Mouse (Mus musculus) midbrain, embryonic 11.5 days (tissue): ENCODE data around the gene Olig2. TPM values are rescaled to one million over a fixed set of nuclear protein-coding genes. Genes with fewer than 3 reads are reported as not detected.
"Not testable (repeated sequence)": the region's sequence is repeated elsewhere in the genome, so short reads cannot be mapped to it uniquely, and the experiment has no call there.

Experiments
- ATAC-seq: fragments of 200-750 bp; cut with Nextera tagmentation; 2 replicates; pipeline ENCODE4 v1.8.0; 2017; ENCODE audit warnings: moderate TSS enrichment, moderate library complexity; ENCODE audit not compliant: low FRiP score
- DNase-seq: peaks from one replicate; pipeline ENCODE4 v3.0.0; 2015; ENCODE audit warnings: low spot score; ENCODE audit errors: missing footprints
- H3K27ac ChIP-seq: fragments of 300-500 bp; sonication (generic); 2 replicates; pipeline ENCODE4 v1.5.1; 2014; ENCODE audit warnings: low read depth, low read length
- H3K27me3 ChIP-seq: fragments of 300-500 bp; sonication (generic); 2 replicates; pipeline ENCODE4 v1.6.1; 2014; ENCODE audit warnings: mild to moderate bottlenecking, low read length, moderate library complexity, mixed read lengths; ENCODE audit not compliant: control insufficient read depth, insufficient read depth
- H3K36me3 ChIP-seq: fragments of 300-500 bp; sonication (generic); 2 replicates; pipeline ENCODE4 v1.6.1; 2014; ENCODE audit warnings: mild to moderate bottlenecking, low read length, moderate library complexity, mixed read lengths; ENCODE audit not compliant: control insufficient read depth, insufficient read depth
- H3K4me1 ChIP-seq: fragments of 300-500 bp; sonication (generic); 2 replicates; pipeline ENCODE4 v1.6.1; 2014; ENCODE audit warnings: low read length; ENCODE audit not compliant: control insufficient read depth, insufficient read depth
- H3K4me2 ChIP-seq: fragments of 300-500 bp; sonication (generic); 2 replicates; pipeline ENCODE4 v1.6.1; 2014; ENCODE audit warnings: mild to moderate bottlenecking, moderate library complexity
- H3K4me3 ChIP-seq: fragments of 300-500 bp; sonication (generic); 2 replicates; pipeline ENCODE4 v1.5.1; 2014; ENCODE audit warnings: low read depth, low read length
- H3K9ac ChIP-seq: fragments of 300-500 bp; sonication (generic); 2 replicates; pipeline ENCODE4 v1.6.1; 2014; ENCODE audit warnings: low read length
- H3K9me3 ChIP-seq: fragments of 300-500 bp; sonication (generic); 2 replicates; pipeline ENCODE4 v1.6.1; 2016; ENCODE audit warnings: low read length; ENCODE audit not compliant: control insufficient read depth
- WGBS: fragments of 180-500 bp; shearing (Covaris S2); extraction: QIAGEN DNeasy Blood & Tissue Kit; methylation state at CpG from one replicate; pipeline ENCODE4 v1.1.7; 2014; 5-methylcytosine and 5-hydroxymethylcytosine counted together
- polyA plus RNA-seq: library from polyadenylated mRNA; unstranded; fragments of >200 nt; fragmentation: Nextera tagmentation; extraction: Ambion mirVana; gene quantifications from 2 replicates; pipeline ENCODE4 v1.2.1, GENCODE M21; 2014

Olig2 gene
- polyA plus RNA-seq, 1 experiment from 2014 or later: 6.8 TPM

GRCm38 (mm10) chr16:91232470-91233240 lies 7.4 kb downstream of the Olig2 start:
- ATAC-seq (no peak), DNase-seq (peak; percentile 95)
- Histone ChIP-seq H3K27me3 (peaks cover 82% of the 10 kb centered on the region), H3K4me1 (peaks cover 4% of the 10 kb centered on the region; the same call in 1 of the 2 replicates), H3K9me3 (no peaks in the 10 kb centered on the region), H3K4me2 (no peak overlapping the region), H3K9ac (no peak overlapping the region), H3K36me3 (no peaks in the 10 kb centered on the region), H3K4me3 (no peak overlapping the region), H3K27ac (no peak overlapping the region)
- WGBS: 2% methylated on average over 25 of the region's 25 CpGs

DNA sequence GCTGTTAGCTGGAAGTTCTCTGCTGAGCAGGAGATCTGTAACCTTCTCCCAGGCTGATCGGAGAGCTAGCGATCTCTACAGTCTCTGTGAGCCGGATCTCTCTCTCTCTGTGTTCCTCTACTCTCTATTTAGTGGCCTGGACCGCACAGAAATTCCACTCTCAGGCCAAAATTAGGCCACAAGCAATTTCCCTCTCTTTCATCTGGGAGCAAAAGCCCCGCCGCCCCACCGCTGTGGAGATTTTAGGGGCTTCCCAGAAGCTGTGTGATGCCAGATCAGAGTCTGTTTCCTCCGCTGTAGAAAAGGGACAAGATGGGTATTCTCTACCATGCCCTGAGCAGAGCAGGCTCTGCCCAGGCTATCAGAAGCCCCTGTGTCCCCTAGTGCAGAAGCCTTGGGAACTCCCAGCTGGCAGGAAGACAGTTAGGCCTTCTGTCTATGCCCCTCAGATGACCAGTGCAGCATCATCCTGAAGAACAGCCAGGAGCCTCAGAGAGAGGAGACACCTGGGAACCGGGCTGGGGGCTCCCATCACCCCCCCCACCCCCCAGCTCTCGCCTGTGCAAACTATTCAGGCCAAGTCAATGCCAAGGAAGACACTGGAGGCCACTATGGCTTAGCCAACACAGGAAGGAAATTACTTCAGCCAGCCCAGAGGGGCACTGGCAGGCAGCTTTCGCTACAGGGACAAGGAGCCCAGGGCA lies 8.1 kb downstream of the Olig2 start:
- WGBS: 10% methylated on average over 11 of the region's 11 CpGs
- Histone ChIP-seq H3K4me2 (no peak overlapping the region), H3K27me3 (peaks cover 75% of the 10 kb centered on the region), H3K9ac (no peak overlapping the region), H3K27ac (no peak overlapping the region), H3K4me1 (peaks cover 4% of the 10 kb centered on the region; the same call in 1 of the 2 replicates), H3K9me3 (no peaks in the 10 kb centered on the region), H3K36me3 (no peaks in the 10 kb centered on the region), H3K4me3 (no peak overlapping the region)
- DNase-seq (peak; percentile 90), ATAC-seq (no peak)

DNA sequence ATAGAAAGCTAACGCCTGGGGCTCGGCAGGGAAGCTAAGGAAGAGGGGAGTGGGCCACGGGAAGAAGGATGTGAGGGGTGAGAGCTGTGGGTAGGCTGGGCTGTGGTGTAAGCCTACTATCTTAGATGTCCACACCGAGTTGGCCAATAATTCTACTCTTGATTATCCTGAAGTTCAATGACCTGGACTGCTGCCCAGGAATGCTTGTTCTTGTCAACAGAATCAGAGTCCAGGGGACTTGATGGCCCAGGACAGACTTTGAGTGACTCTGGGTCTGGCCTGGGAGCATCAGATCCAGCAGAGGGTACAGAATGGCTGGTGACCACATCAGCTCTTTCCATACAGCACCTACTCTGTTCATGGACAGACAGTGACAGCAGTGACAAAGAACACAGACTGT lies 13.8 kb downstream of the Olig2 start:
- 59% methylated on average over 4 of the region's 4 CpGs for WGBS
- ATAC-seq: no peak

DNA sequence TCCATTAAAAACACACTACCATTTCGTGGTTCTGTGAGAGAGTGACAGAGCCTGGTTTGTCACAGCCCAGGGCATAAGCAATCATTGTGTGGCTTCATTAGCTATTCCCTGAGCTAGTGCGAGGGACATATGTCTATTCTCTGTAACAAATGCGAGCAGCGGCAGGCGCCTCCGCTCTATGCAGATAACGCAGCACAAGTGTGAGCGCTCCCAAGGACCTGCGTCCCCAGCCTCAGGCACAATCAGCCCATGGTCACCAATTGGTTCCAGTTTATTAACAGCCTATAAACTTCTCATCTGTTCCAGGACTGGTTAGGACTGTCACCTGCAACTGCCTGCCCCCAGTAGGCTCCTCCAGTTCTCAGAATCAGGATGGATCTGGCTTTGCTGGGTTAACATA lies 21.0 kb downstream of the Olig2 start:
- no peak for DNase-seq
- Histone ChIP-seq H3K9me3 (no peaks in the 10 kb centered on the region), H3K4me1 (no peaks in the 10 kb centered on the region), H3K36me3 (no peaks in the 10 kb centered on the region), H3K27ac (no peak overlapping the region), H3K4me3 (no peak overlapping the region), H3K4me2 (no peak overlapping the region), H3K9ac (no peak overlapping the region), H3K27me3 (no peaks in the 10 kb centered on the region)
- ATAC-seq: peak; percentile 75
- WGBS: 39% methylated on average over 9 of the region's 9 CpGs

More for the DNA sequence above, 13.8 kb downstream of the Olig2 start:
- Histone ChIP-seq H3K4me3 (no peak overlapping the region), H3K36me3 (no peaks in the 10 kb centered on the region), H3K9ac (no peak overlapping the region), H3K27ac (no peak overlapping the region), H3K4me1 (no peaks in the 10 kb centered on the region), H3K9me3 (no peaks in the 10 kb centered on the region), H3K4me2 (no peak overlapping the region), H3K27me3 (peaks cover 23% of the 10 kb centered on the region)
- no peak for DNase-seq

DNA sequence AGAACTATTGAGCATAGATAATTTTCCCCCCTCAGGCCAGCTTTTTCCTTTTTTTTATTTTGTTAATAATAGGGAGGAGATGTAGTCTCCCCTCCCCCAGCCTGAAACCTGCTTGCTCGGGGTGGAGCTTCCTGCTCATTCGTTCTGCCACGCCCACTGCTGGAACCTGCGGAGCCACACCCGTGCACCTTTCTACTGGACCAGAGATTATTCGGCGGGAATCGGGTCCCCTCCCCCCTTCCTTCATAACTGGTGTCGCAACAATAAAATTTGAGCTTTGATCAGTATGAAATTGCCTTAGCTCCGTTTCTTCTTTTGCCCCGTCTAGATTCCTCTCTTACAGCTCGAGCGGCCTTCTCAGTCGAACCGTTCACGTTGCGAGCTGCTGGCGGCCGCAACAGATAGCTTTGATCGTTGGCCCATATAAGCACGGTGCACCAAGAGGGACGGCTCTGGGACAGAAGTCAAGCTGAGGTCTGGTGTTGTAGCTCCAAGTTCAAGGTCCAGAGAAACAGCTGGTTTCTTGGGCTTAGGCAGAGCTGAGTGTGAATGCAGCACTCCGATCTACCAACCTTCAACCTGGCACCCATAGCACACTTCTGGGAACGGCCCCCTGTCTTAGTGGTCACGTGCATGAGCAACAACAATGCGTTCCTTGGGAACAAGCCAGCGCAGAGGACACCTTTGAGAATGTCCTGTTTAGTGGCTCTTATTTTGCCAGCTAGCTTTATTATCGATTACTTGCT lies 30.3 kb downstream of the Olig2 start:
- peak; percentile 94 for DNase-seq
- H3K4me3 ChIP-seq, H3K9ac ChIP-seq, H3K4me1 ChIP-seq, H3K27ac ChIP-seq, H3K9me3 ChIP-seq, H3K36me3 ChIP-seq: not testable (repeated sequence)
- ATAC-seq: 0 out of 2 replicates have a peak, but pooled peaks have one; percentile 24
- WGBS: 9% methylated on average over 20 of the region's 28 CpGs
- Histone ChIP-seq H3K4me2 (peak overlapping the region; percentile 13; the same call in 1 of the 2 replicates), H3K27me3 (peaks cover 30% of the 10 kb centered on the region)

GRCm38 (mm10) chr16:91258956-91259355 lies 33.7 kb downstream of the Olig2 start:
- 70% methylated on average over 3 of the region's 3 CpGs for WGBS
- no peak overlapping the region for H3K27ac ChIP-seq
- DNase-seq: no peak
- no peak for ATAC-seq
- H3K9me3 ChIP-seq: no peaks in the 10 kb centered on the region
- no peak overlapping the region for H3K4me2 ChIP-seq
- no peaks in the 10 kb centered on the region for H3K36me3 ChIP-seq
- peaks cover 6% of the 10 kb centered on the region for H3K4me1 ChIP-seq
- H3K4me3 ChIP-seq: no peak overlapping the region
- no peak overlapping the region for H3K9ac ChIP-seq
- H3K27me3 ChIP-seq: peaks cover 30% of the 10 kb centered on the region

GRCm38 (mm10) chr16:91260861-91261260 lies 35.6 kb downstream of the Olig2 start:
- peaks cover 4% of the 10 kb centered on the region for H3K4me1 ChIP-seq
- H3K9me3 ChIP-seq: no peaks in the 10 kb centered on the region
- H3K36me3 ChIP-seq: no peaks in the 10 kb centered on the region
- WGBS: 90% methylated on average over 3 of the region's 3 CpGs
- no peak overlapping the region for H3K4me2 ChIP-seq
- DNase-seq (no peak), ATAC-seq (no peak)
- H3K4me3 ChIP-seq: no peak overlapping the region
- no peak overlapping the region for H3K9ac ChIP-seq
- H3K27ac ChIP-seq: no peak overlapping the region
- H3K27me3 ChIP-seq: peaks cover 28% of the 10 kb centered on the region

- peaks cover 27% of the 10 kb centered on the region for H3K27me3 ChIP-seq
- no peak for DNase-seq
- no peak overlapping the region for H3K4me3 ChIP-seq
- H3K4me1 ChIP-seq: 0 out of 2 replicates have a peak, but pooled peaks cover 4% of the 10 kb centered on the region
- WGBS: 30% methylated on average over 12 of the region's 12 CpGs
- H3K9ac ChIP-seq: no peak overlapping the region
- H3K4me2 ChIP-seq: no peak overlapping the region
- no peak overlapping the region for H3K27ac ChIP-seq
- no peak for ATAC-seq
- no peaks in the 10 kb centered on the region for H3K36me3 ChIP-seq
- no peaks in the 10 kb centered on the region for H3K9me3 ChIP-seq
These were observed 37.4 kb downstream of the Olig2 start for GRCm38 (mm10) chr16:91262467-91263220.
